Mouse (Mus musculus): ENCODE measurements at regions not wholly inside any gene's neighbourhood (a gene's known extent, or its start where the extent isn't known, plus 50 kb on each side); places are given as distances from the start of the nearest gene placed in this dataset.
A peak's percentile ranks its signal among the peaks of the same experiment; 100 is the strongest.

- DNase-seq (ENCODE audit: low spot score in 2 of 2): no peak
Observed at GRCm38 (mm10) chr12:59970775-59971174, 751.2 kb upstream of the Fbxo33 start.

- no peak for DNase-seq (ENCODE audit: low spot score in 2 of 2)
Observed at GRCm38 (mm10) chr12:59969948-59970347, 750.4 kb upstream of the Fbxo33 start.

GRCm38 (mm10) chr12:59967241-59967640 is 747.7 kb upstream of the Fbxo33 start:
- DNase-seq (ENCODE audit: low spot score in 2 of 2): no peak

GRCm38 (mm10) chr12:59961139-59961538 is 741.6 kb upstream of the Fbxo33 start:
- DNase-seq (ENCODE audit: low spot score in 2 of 2): no peak

GRCm38 (mm10) chr12:59932471-59932870 is 712.9 kb upstream of the Fbxo33 start:
- peak in 1 of 2 experiments; percentile 13 for DNase-seq (ENCODE audit: low spot score in 2 of 2)

- DNase-seq (ENCODE audit: low spot score in 2 of 2): no peak
Observed at GRCm38 (mm10) chr12:59925071-59925470, 705.5 kb upstream of the Fbxo33 start.

- DNase-seq (ENCODE audit: low spot score in 2 of 2): no peak
Observed at GRCm38 (mm10) chr12:59898931-59899330, 679.4 kb upstream of the Fbxo33 start.

GRCm38 (mm10) chr12:59890973-59891372 is 671.4 kb upstream of the Fbxo33 start:
- DNase-seq (ENCODE audit: low spot score in 2 of 2): no peak

Measured in left cerebral cortex, adult 9 months (tissue).